Mouse (Mus musculus): ENCODE results near the gene Zfp526.

The Zfp526 gene

DNA sequence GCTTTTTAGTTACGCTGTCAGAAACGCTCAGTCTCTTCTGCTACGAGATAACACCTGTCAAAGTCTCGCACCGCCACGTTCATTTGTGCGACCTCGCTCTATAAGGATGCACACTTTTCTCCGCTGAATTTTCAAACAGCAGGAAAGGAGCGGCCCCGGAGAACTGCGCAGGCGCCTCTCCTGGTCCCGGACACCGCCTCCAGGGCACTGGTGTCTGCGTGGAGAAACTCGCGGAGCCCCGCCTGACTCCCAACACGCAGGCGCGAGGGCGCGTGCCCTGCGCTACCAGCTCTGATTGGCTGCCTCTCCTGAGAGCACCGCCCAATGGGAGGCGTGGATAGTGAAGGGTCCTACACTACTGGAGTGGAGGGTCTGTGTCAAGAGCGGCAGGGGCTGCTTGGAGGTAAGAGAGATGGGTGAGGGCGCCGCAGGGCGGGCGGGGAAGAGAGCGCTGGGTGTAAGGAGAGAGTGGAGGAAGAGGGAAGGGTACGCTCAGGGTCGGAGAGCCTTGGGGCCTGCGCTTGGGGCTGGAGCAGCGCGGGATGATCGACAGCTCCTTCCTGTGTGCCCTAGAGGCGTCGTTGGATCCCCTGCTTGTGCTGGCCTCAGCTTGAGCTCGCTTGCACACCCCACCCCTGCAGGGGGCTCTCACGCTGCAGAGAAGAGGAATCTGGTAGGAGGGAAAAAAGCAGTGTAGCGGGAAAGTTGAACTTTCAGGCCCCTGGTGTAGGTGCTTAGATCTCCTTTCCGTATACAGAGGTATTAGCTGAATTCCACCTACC lies at the start of gene Zfp526:
Gene Zfp526, plus strand, starts transcription at position 324 of the 782 bp plus-strand sequence.
- DNase-seq (ENCODE audit: low spot score): peak; percentile 93

DNA sequence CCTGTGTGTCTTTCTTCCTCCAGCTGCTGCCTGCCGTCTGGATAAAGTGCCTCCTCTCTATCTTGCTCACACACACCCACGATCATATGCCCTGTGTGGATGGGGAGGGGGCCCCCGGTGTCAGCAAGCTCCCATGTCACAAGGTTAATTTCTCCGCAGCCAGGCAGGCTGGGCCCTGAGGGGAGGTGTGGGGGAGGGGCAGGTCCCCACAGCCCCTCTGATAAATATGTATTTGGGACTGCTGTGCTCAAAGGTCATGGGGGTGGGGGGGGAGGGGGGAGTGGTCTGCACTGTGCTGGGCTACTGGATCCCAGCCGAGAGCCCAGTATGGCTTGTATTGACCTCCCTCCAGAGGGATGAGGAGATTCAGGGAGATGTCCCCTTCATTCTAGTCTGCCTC lies 48.6 kb upstream of the Zfp526 start:
- DNase-seq (ENCODE audit: low spot score): no peak

DNA sequence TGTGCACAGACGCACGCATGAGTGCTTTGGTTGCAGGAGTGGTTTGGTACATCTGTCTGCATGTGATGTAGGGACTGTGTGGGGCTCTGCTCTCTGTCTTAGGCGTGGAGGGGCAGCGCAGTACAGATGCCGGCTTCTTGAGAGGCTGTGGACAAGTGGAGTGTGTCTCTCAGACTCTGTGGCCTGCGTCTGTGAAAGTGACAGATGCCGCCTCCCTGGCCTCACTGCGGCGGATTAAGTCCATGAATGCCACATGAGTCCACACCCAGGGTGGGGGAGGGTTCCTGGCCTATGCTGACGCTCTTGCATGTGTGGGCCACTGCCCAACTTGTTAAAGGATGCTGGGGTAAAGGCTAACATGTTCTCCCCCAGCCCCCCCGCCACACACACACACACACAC lies 46.9 kb upstream of the Zfp526 start:
- DNase-seq (ENCODE audit: low spot score): no peak

DNA sequence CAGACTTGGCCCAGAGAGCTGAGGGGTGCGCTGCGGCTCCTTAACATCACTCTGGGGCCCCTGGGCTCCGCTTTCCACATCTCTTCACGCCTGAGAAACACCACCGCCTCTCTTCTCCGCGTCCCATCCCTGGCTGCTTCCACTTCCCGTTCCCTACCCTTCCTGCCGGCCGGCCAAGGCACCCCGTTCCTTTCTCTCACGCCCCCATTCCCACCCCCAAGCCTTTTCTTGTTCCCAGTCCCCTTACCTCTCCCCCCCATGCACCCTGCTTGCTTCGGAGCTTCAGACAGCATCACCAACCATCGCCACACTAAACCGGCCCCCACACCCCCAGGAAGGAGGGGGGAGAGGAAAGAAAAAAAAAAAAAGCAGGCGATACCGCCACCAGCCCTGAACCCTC lies 42.9 kb upstream of the Zfp526 start:
- DNase-seq (ENCODE audit: low spot score): no peak

DNA sequence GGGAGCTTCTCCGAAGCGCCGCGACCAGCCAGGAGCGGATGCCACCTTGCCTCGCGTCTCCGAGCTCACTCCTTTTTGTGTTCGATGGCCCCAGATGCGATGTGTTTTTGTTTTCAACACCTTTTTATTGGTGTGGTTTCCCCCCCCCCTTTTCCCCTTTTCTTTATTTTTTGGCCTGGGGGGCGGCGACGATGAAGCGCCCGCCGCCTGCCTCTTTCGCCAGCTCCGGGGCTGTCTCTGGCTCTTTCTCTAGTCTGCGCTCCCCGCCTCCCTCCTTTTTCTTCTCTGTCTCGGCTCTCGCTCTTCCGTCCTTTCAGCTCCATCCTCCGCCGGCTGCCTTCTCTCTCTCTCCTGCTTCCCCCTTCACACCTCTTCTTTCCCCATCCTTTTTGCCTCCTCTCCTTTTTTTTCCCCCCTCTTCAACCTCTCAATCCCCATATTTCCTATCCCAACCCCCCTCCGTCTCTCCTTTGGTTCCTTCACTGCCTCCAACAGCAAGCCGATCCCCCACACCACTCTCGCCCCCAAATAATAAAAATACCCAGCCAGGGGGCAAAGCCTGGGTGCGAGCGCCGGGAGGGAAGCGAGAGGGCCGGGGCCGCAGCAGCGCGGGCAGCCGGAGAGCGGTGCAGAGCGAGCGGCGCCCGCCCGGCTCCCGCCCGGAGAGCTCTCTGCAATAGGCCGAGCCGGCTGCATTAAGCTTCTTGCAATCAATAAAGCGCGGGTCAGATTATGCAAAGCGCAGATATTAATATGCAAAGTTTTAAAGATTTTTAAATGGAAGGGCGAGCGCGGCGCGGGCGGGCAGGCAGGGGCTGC lies 42.2 kb upstream of the Zfp526 start:
- DNase-seq (ENCODE audit: low spot score): no peak

DNA sequence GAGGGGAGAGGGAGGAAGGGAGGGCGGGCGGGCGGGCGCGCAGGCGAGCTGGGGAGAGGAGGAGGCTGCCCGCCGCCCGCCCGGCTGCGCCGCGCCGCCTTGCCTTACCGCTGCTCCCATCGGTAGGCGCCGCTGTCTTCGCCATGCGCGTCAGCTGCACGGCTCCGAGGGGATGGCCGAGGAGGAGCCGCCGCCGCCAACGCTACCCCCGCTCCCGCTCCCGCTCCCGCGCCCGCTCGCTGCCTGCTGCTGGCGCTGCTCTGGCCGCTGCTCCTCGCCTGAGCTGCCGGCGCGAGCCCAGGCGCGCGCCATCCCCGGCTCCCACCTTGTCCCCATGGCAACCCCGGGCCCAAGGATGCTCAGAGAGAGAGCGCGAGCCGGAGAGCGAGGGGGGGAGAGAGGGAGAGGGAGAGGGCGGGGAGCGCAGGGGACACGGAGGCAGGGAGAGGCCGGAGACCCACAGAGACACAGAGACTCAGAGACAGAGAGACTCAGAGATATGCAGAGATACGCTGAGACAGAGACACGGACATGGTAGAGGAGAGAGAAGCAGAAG lies 41.5 kb upstream of the Zfp526 start, which contains the start of gene Pou2f2:
Gene Pou2f2, minus strand, starts transcription at position 121 of the 556 bp plus-strand sequence.
- peak; percentile 31 for DNase-seq (ENCODE audit: low spot score)

DNA sequence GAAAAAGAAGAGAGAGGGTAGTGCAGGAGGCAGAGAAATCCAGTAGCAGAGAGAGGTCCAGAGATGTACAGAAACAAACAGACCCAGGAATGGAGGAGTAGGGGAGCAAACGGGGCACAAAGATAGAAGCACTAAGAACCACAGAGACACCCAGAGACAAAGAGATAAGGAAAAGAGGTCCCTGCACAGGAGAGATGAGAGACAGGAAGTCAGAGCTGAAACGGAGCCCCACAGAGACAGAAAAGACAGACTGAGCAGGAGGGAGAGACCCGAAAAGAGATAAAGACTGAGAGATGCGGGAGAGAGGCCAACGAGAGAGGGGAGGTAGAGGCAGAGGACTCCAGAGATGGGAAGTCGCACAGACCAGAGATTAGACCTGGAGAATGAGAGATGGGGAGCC lies 40.7 kb upstream of the Zfp526 start:
- DNase-seq (ENCODE audit: low spot score): no peak

DNA sequence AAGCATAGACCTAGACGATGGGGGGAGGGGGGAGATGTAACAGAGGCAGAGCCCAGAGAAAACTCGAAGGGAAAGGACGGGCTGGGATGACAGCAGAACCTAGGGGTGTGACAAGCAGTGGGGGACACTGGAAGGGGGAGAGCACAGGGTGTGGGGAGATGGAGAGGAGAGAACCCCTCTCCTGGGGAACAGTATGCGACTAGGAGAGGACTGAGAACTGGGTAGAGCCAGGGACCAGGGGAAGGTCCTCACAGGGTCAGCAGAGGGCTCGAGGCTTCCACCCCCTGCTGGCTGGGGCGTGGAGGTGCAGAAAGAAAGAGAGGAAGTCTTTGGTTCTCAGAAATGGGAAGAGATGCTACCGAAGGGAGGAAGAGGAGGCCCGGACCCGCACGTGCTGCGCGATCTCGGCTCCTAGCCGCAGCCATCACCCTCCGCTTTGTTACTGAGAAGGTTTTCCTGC lies 39.9 kb upstream of the Zfp526 start:
- no peak for DNase-seq (ENCODE audit: low spot score)

DNA sequence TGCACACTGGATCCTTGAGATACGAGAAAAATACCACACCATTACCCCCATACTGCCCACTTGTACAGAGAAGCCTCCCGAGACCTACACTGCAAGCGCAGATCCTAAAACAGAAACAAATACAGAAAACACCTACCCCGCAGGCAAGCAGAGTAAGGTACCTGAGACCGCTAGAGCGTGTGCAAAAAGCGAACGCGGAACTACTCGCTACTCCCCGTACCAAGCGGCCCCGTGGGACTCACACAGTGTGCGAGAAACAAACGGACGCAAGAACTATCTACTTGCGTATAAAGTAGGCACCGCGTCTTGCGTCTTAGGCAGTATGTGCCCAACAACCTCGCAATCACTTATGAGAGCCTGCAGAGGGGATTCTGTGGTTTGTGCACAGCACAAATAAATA lies 39.4 kb upstream of the Zfp526 start:
- no peak for DNase-seq (ENCODE audit: low spot score)

DNA sequence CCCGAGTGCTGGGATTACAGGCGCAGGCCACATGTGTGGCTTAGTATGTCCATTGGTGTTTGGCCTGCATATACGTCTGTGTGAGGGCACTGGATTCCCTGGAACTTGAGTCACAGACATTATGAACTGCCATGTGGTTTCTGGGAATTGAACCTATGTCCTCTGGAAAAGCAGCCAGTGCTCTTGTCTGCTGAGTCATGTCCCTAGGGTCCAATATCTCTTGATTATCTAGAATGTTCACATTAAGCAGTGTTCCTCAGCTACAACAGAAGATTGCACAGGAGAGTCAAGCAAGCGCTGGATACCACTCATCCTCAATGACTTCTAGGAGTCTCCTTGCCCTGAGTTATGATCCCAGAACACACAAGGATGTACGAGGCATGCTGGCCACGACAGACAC lies 37.1 kb upstream of the Zfp526 start:
- no peak for DNase-seq (ENCODE audit: low spot score)

DNA sequence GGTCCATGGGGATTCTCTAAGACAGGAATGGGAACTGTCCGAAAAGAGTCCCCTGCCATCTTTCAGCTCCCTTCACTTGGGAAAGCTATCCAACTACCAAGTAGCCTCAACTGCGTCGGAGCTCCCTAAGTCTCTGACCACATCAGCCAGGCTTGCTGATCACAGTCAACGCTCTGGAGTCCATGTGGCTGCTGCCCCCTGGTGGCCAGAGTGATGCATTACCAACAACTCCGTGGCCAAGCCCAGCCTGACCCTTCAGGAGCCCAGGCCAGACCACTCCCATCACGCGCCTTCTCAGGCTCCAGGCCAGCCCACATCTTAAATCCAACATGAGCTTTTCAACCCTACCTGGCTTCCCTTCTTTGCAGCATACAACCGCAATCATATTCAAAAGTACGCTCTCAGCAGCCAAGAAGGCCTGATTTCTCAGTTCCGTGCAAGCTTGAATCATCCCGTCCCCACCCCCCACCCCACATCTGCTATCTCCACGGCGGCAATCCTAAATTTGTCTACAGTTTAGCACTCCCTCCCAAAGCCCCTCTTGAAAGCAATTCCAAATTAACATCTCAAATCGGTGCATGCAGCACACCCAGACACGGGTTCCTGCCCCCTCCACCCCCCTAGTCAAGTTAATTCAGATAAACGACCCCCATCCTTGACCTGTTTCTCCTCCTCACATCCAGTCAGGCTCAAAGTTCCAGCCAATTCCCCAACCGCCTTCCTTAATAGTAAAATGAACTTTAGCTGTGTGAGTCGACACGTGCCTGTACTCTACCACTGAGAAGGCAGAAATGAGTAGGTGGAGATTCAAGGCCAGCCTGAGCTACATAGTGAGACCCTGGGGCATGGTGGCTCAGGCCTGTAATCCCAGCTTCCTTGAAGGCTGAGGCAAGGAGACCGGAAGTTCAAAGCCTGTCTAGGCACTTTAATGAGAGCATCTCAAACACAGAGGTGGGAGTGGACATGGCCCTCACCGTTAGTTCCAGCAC lies 33.3 kb upstream of the Zfp526 start:
- DNase-seq (ENCODE audit: low spot score): peak; percentile 76

DNA sequence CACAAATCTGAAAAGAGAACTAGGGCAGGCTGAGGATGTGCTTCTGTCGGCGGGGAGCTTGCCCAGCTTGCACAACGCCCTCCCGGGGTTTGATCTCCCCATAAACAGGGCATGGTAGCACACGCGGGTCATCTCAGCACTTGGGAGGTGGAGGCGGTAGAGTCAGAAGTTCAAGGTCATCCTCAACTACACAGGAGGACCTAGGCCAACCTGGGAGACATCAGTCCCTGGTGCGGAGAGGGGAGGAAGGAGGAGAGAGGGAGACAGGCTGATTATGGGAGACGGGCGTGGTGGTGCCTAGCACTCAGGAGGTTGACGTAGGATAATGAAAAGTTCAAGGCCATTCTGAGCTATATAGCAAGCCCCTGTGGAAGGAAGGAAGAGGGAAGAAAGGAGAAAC lies 30.4 kb upstream of the Zfp526 start:
- no peak for DNase-seq (ENCODE audit: low spot score)

DNA sequence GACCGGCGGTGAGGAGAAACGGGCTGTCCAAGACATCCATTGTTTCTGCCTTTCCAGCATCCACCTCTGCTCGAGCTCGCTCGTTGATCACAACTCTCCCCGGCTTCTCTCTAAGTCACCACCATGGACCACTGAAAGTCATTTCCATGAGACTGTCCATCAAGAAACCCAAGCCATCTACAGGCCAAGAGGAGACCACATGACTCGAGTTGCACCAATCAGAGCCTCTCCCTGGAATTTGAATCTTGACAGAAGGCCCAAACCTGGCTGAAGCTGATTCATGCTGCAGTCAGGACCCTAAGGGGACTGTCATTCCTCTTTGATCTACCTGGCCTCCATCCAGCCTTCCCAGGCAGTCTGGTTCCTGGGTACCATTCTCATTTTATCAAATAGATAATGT lies 29.1 kb upstream of the Zfp526 start:
- no peak for DNase-seq (ENCODE audit: low spot score)

DNA sequence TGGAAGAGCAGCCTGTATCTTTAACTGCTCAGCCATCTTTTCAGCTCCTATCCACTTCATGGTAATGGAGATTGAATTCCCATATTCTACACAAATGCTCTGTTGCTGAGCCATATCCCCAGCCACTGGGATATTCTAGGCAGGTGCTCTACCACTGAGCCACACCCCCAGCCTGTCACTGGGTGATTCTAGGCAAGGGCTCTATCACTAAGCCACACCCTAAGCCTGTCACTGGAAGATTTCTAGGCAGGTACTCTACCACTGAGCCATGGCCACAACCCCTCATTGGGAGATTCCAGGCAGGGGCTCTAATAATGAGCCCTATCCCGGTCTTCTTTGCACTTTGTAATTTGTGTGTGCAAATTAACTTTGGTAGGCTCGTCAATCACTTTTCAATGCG lies 26.1 kb upstream of the Zfp526 start:
- DNase-seq (ENCODE audit: low spot score): no peak

DNA sequence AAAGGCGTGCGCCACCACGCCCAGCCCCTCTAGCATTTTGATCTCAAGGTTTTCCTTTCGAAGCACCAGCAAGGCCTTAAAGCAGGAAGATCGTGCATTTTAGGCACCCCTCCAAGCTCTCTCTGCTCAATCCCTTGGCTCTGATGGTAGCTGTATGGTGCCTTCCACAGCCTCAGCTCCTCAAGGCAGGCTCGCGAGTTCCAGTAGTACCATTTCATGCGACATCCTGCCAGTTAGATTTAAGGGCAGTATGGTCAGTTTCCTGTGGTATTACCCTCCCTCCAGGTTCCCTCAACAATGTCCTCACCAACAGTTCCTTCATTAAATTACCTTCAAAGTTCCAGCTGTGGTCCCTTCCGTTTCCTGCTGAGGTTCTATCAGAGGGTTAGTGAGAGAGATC lies 25.1 kb upstream of the Zfp526 start:
- no peak for DNase-seq (ENCODE audit: low spot score)

DNA sequence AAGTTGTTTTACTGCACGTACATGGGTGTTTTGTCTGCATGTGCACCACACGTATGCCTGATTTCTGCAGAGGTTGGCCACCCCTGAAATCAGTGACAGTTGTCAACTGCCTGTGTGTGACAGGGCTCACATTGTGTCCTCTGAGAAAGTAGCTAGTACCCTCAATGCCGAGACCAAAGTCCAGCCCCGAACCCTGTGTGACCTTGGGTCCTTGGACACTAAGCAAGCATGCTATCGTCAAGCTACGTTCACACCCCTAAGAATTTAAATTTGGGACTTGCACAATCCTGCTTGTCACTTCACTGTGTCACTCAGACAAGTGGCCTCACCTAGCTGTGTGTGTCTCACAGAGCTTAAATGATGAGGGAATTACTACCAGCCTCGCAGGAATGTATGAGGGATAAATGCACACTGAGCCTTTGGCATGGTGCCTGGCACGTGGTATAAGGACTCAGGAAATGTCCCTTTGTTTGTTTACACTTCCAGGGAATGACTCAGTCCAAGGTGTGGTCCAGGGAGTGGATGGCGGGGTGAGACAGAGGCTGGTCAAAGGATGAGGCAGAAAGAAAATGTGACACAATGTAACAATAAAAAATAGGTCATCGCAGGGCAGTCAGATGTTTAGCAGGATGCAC lies 23.7 kb upstream of the Zfp526 start:
- no peak for DNase-seq (ENCODE audit: low spot score)

DNA sequence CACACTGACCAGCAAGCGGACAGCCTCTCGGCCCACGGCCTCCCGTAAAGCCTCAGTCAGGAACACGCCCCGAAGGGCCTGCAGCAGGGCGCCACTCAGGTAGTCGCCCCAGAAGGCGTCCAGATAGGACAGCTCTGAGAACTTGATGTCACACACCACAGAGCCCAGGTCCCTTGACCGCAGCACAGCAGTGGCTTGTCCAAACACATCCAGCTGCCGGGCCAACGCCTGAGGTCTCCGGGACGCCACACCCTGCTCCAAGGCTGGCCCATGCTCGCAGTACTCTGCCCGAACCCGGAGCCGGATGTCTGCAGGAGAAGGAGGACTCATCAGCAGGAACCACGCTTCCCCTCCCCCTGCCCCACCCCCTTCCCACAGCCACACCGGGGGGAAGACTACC lies 17.6 kb upstream of the Zfp526 start:
- DNase-seq (ENCODE audit: low spot score): no peak

DNA sequence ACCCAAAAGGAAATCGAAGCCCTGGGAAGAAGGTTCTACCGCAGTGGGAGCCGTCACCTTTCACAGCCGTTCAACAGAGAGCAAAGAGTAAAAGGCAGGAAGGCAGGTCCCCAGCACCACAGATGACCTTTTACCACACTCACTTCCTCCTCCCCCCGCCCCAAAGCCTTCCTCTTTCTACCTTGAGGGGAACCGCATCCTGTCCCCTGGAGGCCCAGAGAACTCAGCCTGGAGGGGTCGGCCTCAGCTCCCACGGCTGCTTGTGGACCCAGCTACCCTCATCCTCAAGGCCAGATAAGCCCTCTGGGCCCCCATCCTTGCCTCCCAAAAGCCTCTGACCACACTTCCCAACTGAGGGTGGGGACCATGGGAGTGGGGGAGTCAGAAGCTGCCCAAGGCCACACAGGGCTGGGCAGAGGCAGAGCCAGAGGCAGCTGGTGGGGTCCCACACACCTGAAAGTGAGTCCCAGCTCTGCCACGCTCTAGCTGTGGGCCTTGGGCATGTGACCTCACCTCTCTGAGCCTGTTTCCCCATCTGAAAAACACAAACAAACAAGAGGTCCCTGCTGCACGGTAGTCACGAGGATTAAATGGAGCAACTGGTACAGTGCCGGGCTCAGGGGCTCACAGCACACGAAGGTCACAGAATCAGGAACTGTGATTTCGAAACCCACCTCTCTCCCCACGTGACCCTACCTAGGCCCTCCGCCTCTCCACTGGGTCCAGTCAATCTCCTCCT lies 15.7 kb upstream of the Zfp526 start:
- no peak for DNase-seq (ENCODE audit: low spot score)

DNA sequence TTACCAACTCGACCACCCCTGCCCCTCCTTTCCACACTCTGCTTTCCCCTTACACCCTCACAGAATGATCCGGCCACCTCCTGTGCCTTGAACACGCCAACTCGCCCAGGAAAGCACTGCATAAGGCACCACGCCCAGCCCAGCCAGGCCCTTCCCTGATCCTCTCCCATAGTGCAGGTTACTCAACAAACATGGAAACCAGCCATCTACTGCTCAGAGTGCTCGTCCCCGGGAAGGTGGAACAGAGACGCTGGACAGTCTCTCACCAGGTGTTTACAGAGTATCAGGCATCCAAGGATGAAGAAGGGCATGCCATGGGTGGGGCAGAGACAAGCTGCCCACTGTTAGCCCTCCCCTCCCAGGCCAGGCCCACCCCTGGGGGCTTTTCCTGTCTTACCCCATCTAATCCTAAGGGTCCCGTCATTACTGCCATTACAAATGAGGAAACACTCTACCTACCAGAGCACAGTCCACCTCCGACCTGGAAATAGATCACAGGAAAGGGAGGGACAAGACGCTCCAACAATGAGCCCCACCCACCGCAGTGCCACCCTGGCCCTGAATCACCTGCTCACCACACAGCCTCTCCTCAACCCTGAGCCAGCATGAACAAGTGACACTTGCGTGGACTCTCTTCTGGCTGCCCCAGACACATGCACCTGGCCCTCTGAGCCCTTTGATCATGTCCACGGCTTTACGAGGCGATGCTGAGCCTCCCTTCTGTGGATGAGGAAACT lies 15.0 kb upstream of the Zfp526 start:
- no peak for DNase-seq (ENCODE audit: low spot score)

DNA sequence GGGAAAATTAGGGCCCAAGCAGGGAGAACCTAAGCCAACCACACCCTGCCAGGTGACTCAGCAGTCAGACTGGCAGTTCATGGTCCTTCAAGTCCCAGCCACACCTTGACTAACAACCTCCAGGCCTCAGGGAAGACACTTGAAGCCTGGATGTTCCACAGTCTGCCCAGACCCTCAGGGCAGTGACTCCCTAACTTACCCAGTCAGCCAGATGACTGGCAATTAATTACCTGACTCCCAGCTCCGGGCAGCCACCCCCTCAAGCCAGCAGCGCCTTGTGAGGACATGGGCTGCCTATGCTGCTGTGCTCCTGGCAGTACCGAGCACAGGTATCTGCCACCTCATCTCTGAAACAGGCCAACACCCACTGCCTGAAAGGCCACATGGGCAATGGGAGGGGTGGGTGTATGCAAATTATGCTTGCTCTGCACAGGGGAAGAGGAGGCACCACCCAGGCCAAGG lies 12.0 kb upstream of the Zfp526 start:
- no peak for DNase-seq (ENCODE audit: low spot score)
